Mouse (Mus musculus): Measurements from ENCODE around the gene Pgf.

- TF ChIP-seq EP300 (IDR thresholded peaks at IDR 0.05; ENCODE audit: low read depth), result no peak
- no peak for TF ChIP-seq CTCF (IDR thresholded peaks at IDR 0.05; ENCODE audit: low read depth)
Measured at GRCm38 (mm10) chr12:85186361-85186760, 8.8 kb upstream of the Pgf start.

Data from liver, postnatal 0 days (tissue).